Mouse (Mus musculus): ENCODE data around the gene Espl1. TPM values are rescaled to one million over a fixed set of nuclear protein-coding genes. Genes with fewer than 3 reads are reported as not detected.
A peak's percentile ranks its signal among the peaks of the same experiment; 100 is the strongest.

The Espl1 gene
- polyA plus RNA-seq, 1 experiment: 8.9 TPM

DNA sequence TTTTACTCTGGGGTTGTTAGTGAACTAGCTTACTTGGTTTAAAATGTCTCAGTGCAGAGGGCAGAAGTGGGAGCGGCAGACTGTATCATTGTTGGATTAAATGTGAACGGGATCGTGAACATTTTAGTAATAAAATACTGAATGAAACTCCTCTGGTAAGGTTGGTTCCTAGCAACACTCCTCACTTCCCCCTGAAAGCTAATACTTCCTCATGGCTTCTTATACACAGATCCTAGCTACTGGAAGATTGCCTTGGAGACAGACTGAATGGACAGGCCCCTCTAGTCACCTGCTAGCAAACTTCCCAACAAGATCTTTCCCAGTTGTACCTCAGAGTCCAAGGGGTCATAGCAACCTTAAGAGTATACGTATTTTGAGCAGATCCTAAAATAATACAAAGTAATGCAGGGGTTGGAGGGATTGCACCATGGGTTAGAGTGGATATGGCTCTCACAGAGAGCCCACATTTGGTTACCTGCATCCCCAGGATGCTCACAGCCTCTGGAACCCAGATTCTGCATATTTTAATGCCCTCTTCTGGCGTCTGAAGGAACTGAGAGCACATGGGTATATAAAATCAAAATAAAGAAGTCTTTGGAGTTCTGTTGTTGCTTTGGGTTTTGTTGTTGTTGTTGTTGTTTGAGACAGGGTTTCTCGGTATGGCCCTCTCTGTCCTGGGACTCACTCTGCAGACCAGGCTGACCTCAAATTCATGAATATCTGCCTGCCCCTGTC lies 21.9 kb upstream of the Espl1 start:
- no peak for TF ChIP-seq CTCF (IDR thresholded peaks at IDR 0.05; ENCODE audit: extremely low read depth, insufficient read depth, insufficient read length, insufficient replicate concordance)
- TF ChIP-seq POLR2A (IDR thresholded peaks at IDR 0.05; ENCODE audit: low read depth, low read length): no peak
- Histone ChIP-seq H3K27me3 (ENCODE audit: control insufficient read depth, insufficient read depth, low read length) (peaks cover 4% of the 10 kb centered on the region; the same call in 1 of the 2 replicates), H3K36me3 (ENCODE audit: control insufficient read depth, insufficient read depth, low read length) (no peaks in the 10 kb centered on the region), H3K27ac (ENCODE audit: insufficient read depth, low read length) (no peak overlapping the region), H3K4me1 (ENCODE audit: control insufficient read depth, insufficient read depth, insufficient read length) (peaks cover 2% of the 10 kb centered on the region; the same call in 1 of the 2 replicates), H3K4me3 (ENCODE audit: extremely low read depth, insufficient read depth, insufficient read length) (no peak overlapping the region)
- 79% methylated on average over 6 of the region's 6 CpGs for WGBS
- no peak for DNase-seq (ENCODE audit: low read depth in 1 of 2, low spot score in 2 of 2)

DNA sequence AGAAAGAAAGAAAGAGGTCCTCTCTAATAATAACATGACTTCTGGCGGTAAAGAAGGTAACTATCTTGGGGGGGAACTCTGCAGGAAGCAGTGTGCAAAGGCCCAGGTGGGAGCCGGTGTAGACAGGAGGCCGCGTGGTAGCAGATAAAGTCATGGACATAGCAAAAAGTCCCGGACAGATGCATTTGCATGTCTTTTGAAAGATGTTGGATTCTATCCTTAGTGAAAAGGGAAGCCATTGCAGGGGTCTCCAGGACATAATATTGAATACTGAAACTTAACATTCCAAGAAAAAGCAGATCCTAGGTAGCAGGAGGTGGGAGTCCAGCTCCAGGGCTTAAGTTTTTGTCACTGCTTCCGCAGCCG lies 17.4 kb upstream of the Espl1 start:
- WGBS: 35% methylated on average over 7 of the region's 7 CpGs
- Histone ChIP-seq H3K36me3 (ENCODE audit: control insufficient read depth, insufficient read depth, low read length) (peaks cover 4% of the 10 kb centered on the region; the same call in 1 of the 2 replicates), H3K4me3 (ENCODE audit: extremely low read depth, insufficient read depth, insufficient read length) (peak overlapping the region; percentile 63), H3K4me1 (ENCODE audit: control insufficient read depth, insufficient read depth, insufficient read length) (peaks cover 11% of the 10 kb centered on the region), H3K27me3 (ENCODE audit: control insufficient read depth, insufficient read depth, low read length) (no peaks in the 10 kb centered on the region), H3K27ac (ENCODE audit: insufficient read depth, low read length) (peak overlapping the region; percentile 55)
- no peak for DNase-seq (ENCODE audit: low read depth in 1 of 2, low spot score in 2 of 2)
- no peak for TF ChIP-seq CTCF (IDR thresholded peaks at IDR 0.05; ENCODE audit: extremely low read depth, insufficient read depth, insufficient read length, insufficient replicate concordance)
- TF ChIP-seq POLR2A (IDR thresholded peaks at IDR 0.05; ENCODE audit: low read depth, low read length): no peak

DNA sequence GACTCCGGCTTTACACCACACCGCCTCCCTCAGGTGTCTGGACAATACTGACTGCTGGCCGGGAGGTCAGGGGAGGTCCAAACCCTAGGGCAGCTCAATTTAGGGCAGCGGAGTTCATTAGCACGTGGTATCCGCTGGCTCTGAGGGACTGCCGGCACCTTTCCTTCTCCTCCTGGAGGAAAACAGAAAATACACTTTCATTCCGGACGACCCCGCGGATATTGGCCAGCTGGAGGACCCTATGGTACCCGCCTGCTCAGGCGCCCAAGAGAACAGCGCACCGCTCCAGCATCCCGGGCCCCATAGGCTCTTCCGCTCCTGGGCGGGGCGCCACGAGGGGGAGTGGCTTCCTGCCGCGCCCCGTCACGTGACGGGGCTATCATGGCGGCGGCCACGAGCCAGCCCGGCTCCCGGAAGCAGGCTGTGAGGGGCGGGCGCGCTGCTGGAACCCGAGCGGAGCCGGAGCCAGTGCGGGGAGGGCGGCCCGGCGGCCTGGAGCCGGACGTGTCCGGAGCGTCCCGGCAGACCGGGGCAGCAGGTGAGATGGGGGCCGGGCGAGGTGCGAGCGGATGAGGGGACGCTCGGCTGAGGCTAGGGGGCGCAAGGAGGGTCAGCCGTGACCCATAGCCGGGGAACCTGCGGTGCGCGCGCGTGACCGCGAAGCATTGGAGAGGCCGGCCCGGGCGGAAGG lies 16.8 kb upstream of the Espl1 start, which contains the start of gene Mfsd5:
Gene Mfsd5 (plus strand): TSS at position 363 of the 691 bp plus-strand sequence.
- Histone ChIP-seq H3K27ac (ENCODE audit: insufficient read depth, low read length) (peak within 1 kb of the TSS; percentile 80), H3K27me3 (ENCODE audit: control insufficient read depth, insufficient read depth, low read length) (no peaks in the 10 kb centered on the region), H3K4me3 (ENCODE audit: extremely low read depth, insufficient read depth, insufficient read length) (peak within 1 kb of the TSS; percentile 92), H3K4me1 (ENCODE audit: control insufficient read depth, insufficient read depth, insufficient read length) (peaks cover 11% of the 10 kb centered on the region), H3K36me3 (ENCODE audit: control insufficient read depth, insufficient read depth, low read length) (peaks cover 4% of the 10 kb centered on the region; the same call in 1 of the 2 replicates)
- WGBS: 1% methylated on average over 65 of the region's 65 CpGs
- DNase-seq (ENCODE audit: low read depth in 1 of 2, low spot score in 2 of 2): peak; percentile 76 to 77
- TF ChIP-seq CTCF (IDR thresholded peaks at IDR 0.05; ENCODE audit: extremely low read depth, insufficient read depth, insufficient read length, insufficient replicate concordance) (no peak), POLR2A (IDR thresholded peaks at IDR 0.05; ENCODE audit: low read depth, low read length) (peak; percentile 83)

DNA sequence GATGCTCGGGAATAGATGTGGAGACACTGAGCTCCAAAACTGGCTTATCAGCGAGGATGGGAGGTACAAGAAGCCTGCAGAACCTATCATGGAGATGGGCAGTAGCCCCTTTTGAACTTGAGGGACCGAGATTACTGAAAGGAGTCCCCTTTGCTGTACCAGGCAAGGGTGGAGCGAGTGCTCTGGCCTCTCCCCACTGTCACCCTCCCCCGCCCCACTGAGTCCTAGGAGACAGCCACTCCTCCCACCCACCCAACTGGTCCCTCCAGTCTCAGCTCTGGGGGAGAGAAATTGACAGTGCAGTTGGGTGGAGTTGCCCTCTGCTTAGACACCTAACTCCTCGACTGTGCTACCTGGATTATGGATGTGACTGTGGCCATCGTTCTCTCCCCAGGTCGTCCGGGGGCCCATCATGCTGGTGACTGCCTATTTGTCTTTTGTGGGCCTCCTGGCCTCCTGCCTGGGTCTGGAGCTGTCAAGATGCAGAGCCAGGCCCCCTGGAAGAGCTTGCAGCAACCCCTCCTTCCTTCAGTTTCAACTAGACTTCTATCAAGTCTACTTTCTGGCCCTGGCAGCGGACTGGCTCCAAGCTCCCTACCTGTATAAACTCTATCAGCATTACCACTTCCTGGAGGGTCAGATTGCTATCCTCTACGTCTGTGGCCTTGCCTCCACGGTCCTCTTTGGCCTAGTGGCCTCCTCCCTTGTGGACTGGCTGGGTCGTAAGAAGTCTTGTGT lies 16.1 kb upstream of the Espl1 start:
- Histone ChIP-seq H3K36me3 (ENCODE audit: control insufficient read depth, insufficient read depth, low read length) (peaks cover 4% of the 10 kb centered on the region; the same call in 1 of the 2 replicates), H3K4me1 (ENCODE audit: control insufficient read depth, insufficient read depth, insufficient read length) (peaks cover 11% of the 10 kb centered on the region), H3K4me3 (ENCODE audit: extremely low read depth, insufficient read depth, insufficient read length) (peak overlapping the region; percentile 92), H3K27me3 (ENCODE audit: control insufficient read depth, insufficient read depth, low read length) (no peaks in the 10 kb centered on the region), H3K27ac (ENCODE audit: insufficient read depth, low read length) (peak overlapping the region; percentile 80)
- no peak for TF ChIP-seq CTCF (IDR thresholded peaks at IDR 0.05; ENCODE audit: extremely low read depth, insufficient read depth, insufficient read length, insufficient replicate concordance)
- TF ChIP-seq POLR2A (IDR thresholded peaks at IDR 0.05; ENCODE audit: low read depth, low read length): no peak
- DNase-seq (ENCODE audit: low read depth in 1 of 2, low spot score in 2 of 2): no peak
- WGBS: 27% methylated on average over 13 of the region's 13 CpGs

DNA sequence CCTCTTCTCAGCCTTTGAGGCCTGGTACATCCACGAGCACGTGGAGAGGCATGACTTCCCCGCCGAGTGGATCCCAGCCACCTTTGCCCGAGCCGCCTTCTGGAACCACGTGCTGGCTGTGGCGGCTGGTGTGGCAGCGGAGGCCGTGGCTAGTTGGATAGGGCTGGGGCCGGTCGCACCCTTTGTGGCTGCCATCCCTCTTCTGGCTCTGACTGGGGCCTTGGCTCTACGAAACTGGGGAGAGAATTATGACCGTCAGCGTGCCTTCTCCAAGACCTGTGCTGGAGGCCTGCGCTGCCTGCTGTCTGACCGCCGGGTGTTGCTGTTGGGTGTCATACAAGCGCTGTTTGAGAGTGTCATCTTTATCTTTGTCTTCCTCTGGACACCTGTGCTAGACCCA lies 15.4 kb upstream of the Espl1 start:
- H3K27ac ChIP-seq (ENCODE audit: insufficient read depth, low read length): no peak overlapping the region
- H3K4me3 ChIP-seq (ENCODE audit: extremely low read depth, insufficient read depth, insufficient read length): no peak overlapping the region
- no peak for TF ChIP-seq POLR2A (IDR thresholded peaks at IDR 0.05; ENCODE audit: low read depth, low read length)
- no peaks in the 10 kb centered on the region for H3K27me3 ChIP-seq (ENCODE audit: control insufficient read depth, insufficient read depth, low read length)
- WGBS: 94% methylated on average over 19 of the region's 19 CpGs
- no peak for DNase-seq (ENCODE audit: low read depth in 1 of 2, low spot score in 2 of 2)
- peaks cover 11% of the 10 kb centered on the region for H3K4me1 ChIP-seq (ENCODE audit: control insufficient read depth, insufficient read depth, insufficient read length)
- peaks cover 4% of the 10 kb centered on the region; the same call in 1 of the 2 replicates for H3K36me3 ChIP-seq (ENCODE audit: control insufficient read depth, insufficient read depth, low read length)

DNA sequence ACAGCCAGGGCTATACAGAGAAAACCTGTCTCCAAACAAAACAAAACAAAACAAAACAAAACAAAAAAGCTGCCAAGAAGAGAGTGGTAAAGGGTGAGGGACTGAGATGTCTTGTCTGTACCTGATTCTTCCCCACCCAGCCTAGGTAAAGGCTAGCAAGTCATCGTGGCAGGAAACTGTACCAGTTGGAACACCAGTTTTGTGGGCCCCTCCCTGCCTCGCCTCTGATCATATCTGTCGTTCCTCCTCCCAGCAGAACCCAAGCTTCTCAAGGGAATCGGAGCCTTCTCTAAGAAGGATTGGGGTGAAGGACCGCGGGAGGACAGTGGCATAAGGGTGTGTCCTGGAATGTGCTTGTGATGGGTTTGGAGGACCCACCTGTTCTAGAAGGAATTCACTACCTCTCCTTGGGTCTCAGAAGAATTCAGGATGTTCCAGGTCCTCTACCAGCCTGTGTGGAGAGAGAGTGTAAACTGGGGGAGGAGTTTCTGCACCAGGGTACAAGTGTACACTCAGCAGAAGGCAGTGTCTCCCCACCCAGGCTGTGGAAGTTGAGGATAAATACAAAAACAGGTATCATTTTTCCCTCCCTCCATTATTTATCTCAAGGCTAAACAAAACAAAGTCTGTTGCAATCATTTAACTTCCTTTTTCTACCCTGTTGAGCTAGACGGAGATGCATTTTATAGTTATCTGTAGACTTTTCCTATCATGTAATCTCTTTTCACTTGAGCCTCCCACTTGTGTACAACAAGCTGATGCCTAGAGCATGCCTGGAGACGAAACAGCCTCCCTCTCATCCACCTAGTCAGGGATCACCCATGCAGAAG lies 13.4 kb upstream of the Espl1 start:
- DNase-seq (ENCODE audit: low read depth in 1 of 2, low spot score in 2 of 2): no peak
- TF ChIP-seq POLR2A (IDR thresholded peaks at IDR 0.05; ENCODE audit: low read depth, low read length) (no peak), CTCF (IDR thresholded peaks at IDR 0.05; ENCODE audit: extremely low read depth, insufficient read depth, insufficient read length, insufficient replicate concordance) (no peak)
- Histone ChIP-seq H3K27me3 (ENCODE audit: control insufficient read depth, insufficient read depth, low read length) (no peaks in the 10 kb centered on the region), H3K36me3 (ENCODE audit: control insufficient read depth, insufficient read depth, low read length) (peaks cover 4% of the 10 kb centered on the region; the same call in 1 of the 2 replicates), H3K4me3 (ENCODE audit: extremely low read depth, insufficient read depth, insufficient read length) (no peak overlapping the region), H3K4me1 (ENCODE audit: control insufficient read depth, insufficient read depth, insufficient read length) (peaks cover 11% of the 10 kb centered on the region), H3K27ac (ENCODE audit: insufficient read depth, low read length) (no peak overlapping the region)
- WGBS: 69% methylated on average over 8 of the region's 8 CpGs
